Mouse (Mus musculus) left cerebral cortex, adult 11 months (tissue): Measurements from ENCODE around the gene Prpf3.
A peak's percentile ranks its signal among the peaks of the same experiment; 100 is the strongest.
"Not testable (repeated sequence)": the region's sequence is repeated elsewhere in the genome, so short reads cannot be mapped to it uniquely, and the experiment has no call there.

Experiments used
- DNase-seq: peaks from one replicate; pipeline ENCODE4 v3.0.0; 2022; ENCODE audit warnings: low spot score

Prpf3 gene

GRCm38 (mm10) chr3:95855502-95856089 is at the start of gene Prpf3:
Prpf3 (minus strand) TSS chr3:95855885.
- DNase-seq = peak; percentile 89

- DNase-seq = no peak
These were observed 48.9 kb upstream of the Prpf3 start, which contains the start of gene Car14 for GRCm38 (mm10) chr3:95904568-95904967. Car14 (minus strand) TSS chr3:95904691.

- no peak for DNase-seq
These were observed 48.2 kb upstream of the Prpf3 start for GRCm38 (mm10) chr3:95903753-95904502.

GRCm38 (mm10) chr3:95902643-95903042 is 47.0 kb upstream of the Prpf3 start:
- DNase-seq = no peak

GRCm38 (mm10) chr3:95902373-95902625 is 46.6 kb upstream of the Prpf3 start:
- no peak for DNase-seq

GRCm38 (mm10) chr3:95901616-95902372 is 46.1 kb upstream of the Prpf3 start:
- DNase-seq = no peak

- DNase-seq = no peak
These were observed 44.3 kb upstream of the Prpf3 start for GRCm38 (mm10) chr3:95899800-95900524.

GRCm38 (mm10) chr3:95895501-95895900 is 39.8 kb upstream of the Prpf3 start:
- not testable (repeated sequence) for DNase-seq

- DNase-seq = no peak
These were observed 38.9 kb upstream of the Prpf3 start for GRCm38 (mm10) chr3:95894317-95895160.

GRCm38 (mm10) chr3:95893606-95894316 is 38.1 kb upstream of the Prpf3 start, which contains the start of gene Aph1a:
Aph1a (plus strand) TSS chr3:95893969.
- DNase-seq = peak; percentile 95

- DNase-seq = no peak
These were observed 37.4 kb upstream of the Prpf3 start for GRCm38 (mm10) chr3:95893126-95893525.

- no peak for DNase-seq
These were observed 36.7 kb upstream of the Prpf3 start for GRCm38 (mm10) chr3:95892066-95893052.

- no peak for DNase-seq
These were observed 35.8 kb upstream of the Prpf3 start, which contains the start of gene BC028528 for GRCm38 (mm10) chr3:95891211-95892065. BC028528 (minus strand) TSS chr3:95892005.

GRCm38 (mm10) chr3:95889664-95890063 is 34.0 kb upstream of the Prpf3 start:
- DNase-seq = no peak

GRCm38 (mm10) chr3:95887596-95887995 is 31.9 kb upstream of the Prpf3 start:
- DNase-seq = no peak

GRCm38 (mm10) chr3:95884400-95884799 is 28.7 kb upstream of the Prpf3 start:
- DNase-seq = no peak

- DNase-seq = peak; percentile 73
These were observed 27.2 kb upstream of the Prpf3 start for GRCm38 (mm10) chr3:95882816-95883425.
